Mouse (Mus musculus): Measurements from ENCODE around the gene Gbp7.

- no peak for TF ChIP-seq CTCF (IDR thresholded peaks at IDR 0.05; ENCODE audit: extremely low read depth, insufficient read depth, insufficient read length, insufficient replicate concordance)
- no peak for TF ChIP-seq POLR2A (IDR thresholded peaks at IDR 0.05; ENCODE audit: low read depth, low read length)
Measured at GRCm38 (mm10) chr3:142577108-142577507, 47.0 kb downstream of the Gbp7 start.

All from spleen, adult 2 months (tissue).